Mouse (Mus musculus): ENCODE measurements at regions not wholly inside any gene's neighbourhood (a gene's known extent, or its start where the extent isn't known, plus 50 kb on each side); places are given as distances from the start of the nearest gene placed in this dataset.

DNA sequence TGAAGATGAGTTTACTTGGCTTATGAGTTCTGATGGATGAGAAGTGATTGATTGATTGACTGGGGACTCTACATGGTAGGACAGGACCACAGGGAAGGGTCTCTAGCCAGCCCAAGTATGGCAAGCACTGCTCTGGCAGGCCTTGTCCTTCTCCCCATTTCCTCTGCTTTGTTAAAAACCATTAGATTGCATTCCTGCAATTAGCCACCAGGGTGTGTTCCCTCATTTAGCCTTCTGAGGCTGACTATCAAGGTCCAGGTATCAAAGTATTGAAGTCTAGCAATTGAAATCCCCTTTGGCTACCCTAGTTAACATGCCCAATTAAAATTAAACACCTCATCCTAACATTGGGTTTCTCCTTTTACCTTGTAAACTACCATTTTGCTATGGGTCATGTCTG is 95.5 kb upstream of the Gls start:
- TF ChIP-seq CTCF (conservative IDR thresholded peaks at IDR 0.05; ENCODE audit: low read length) (0 out of 2 replicates have a peak, but pooled peaks have one; percentile 18), NANOG (IDR thresholded peaks at IDR 0.05; ENCODE audit: borderline replicate concordance, low read length) (no peak), POU5F1 (IDR thresholded peaks at IDR 0.05; ENCODE audit: borderline replicate concordance, low read length) (no peak)

Data from E14TG2a.4 (cell line).